Mouse (Mus musculus) bone marrow macrophage, adult 2 months (primary cell): ENCODE results near the gene Pyurf.

Experiments used
- CTCF ChIP-seq: IDR thresholded peaks from 2 replicates; pipeline ENCODE4 v1.5.1; 2012; ENCODE audit warnings: low read depth, mild to moderate bottlenecking, low read length, moderate library complexity
- POLR2A ChIP-seq: IDR thresholded peaks from 2 replicates; pipeline ENCODE4 v1.6.1; 2012; ENCODE audit warnings: mild to moderate bottlenecking, low read depth, low read length, borderline replicate concordance

GRCm38 (mm10) chr6:57693116-57693515 is 1.2 kb upstream of the Pyurf start:
- no peak for TF ChIP-seq CTCF
- TF ChIP-seq POLR2A: no peak
